Mouse (Mus musculus) ES-E14 (cell line): Measurements from ENCODE around the gene Sdccag8. TPM values are rescaled to one million over a fixed set of nuclear protein-coding genes. Genes with fewer than 3 reads are reported as not detected.

Experiments
- DNase-seq: peaks from one replicate; pipeline ENCODE4 v3.0.0-alpha.2; 2013; ENCODE audit warnings: low read depth, low spot score
- H3K27ac ChIP-seq: 2 replicates; pipeline ENCODE4 v1.5.1; 2012; ENCODE audit warnings: low read depth, mild to moderate bottlenecking, low read length, moderate library complexity, mixed read lengths; ENCODE audit not compliant: poor library complexity, insufficient read depth, severe bottlenecking
- H3K36me3 ChIP-seq: 2 replicates; pipeline ENCODE4 v1.6.1; 2012; ENCODE audit warnings: mild to moderate bottlenecking, low read length, moderate library complexity, mixed read lengths; ENCODE audit not compliant: control insufficient read depth, poor library complexity, insufficient read depth, severe bottlenecking
- H3K4me1 ChIP-seq, 2 experiments: fragments of 150-350 bp in 1 of 2; sonication (generic) in 1 of 2; 2 replicates each; pipeline ENCODE4 v1.6.1; 2012; ENCODE audit warnings: low read length in 2 of 2, mild to moderate bottlenecking in 1 of 2, mixed read lengths in 1 of 2; ENCODE audit not compliant: control insufficient read depth in 2 of 2, insufficient read depth in 2 of 2, poor library complexity in 1 of 2
- H3K4me3 ChIP-seq, 2 experiments: fragments of 150-350 bp in 1 of 2; sonication (generic) in 1 of 2; 2 replicates each; pipeline ENCODE4 v1.5.1; 2012; ENCODE audit warnings: low read length in 2 of 2, low read depth in 1 of 2, mild to moderate bottlenecking in 1 of 2, mixed read lengths in 1 of 2; ENCODE audit not compliant: insufficient read depth in 1 of 2, poor library complexity in 1 of 2, severe bottlenecking in 1 of 2
- H3K9ac ChIP-seq: 2 replicates; pipeline ENCODE4 v1.6.1; 2012; ENCODE audit warnings: low read depth, mild to moderate bottlenecking, low read length, mixed read lengths; ENCODE audit not compliant: poor library complexity, insufficient read depth, severe bottlenecking
- H3K9me3 ChIP-seq: fragments of 150-350 bp; sonication (generic); 2 replicates; pipeline ENCODE4 v1.6.1; 2012; ENCODE audit warnings: low read depth, mild to moderate bottlenecking, low read length; ENCODE audit not compliant: control insufficient read depth, insufficient read depth
- CHD2 ChIP-seq: IDR thresholded peaks from 2 replicates; pipeline ENCODE4 v1.6.1; 2014; ENCODE audit warnings: mild to moderate bottlenecking, low read depth, low read length, inconsistent platforms
- HCFC1 ChIP-seq: IDR thresholded peaks from 2 replicates; pipeline ENCODE4 v1.6.1; 2012; ENCODE audit warnings: low read length, inconsistent platforms, borderline replicate concordance; ENCODE audit not compliant: insufficient read depth
- MAFK ChIP-seq: IDR thresholded peaks from 2 replicates; pipeline ENCODE4 v1.6.1; 2014; ENCODE audit warnings: mild to moderate bottlenecking, low read depth, low read length, inconsistent platforms; ENCODE audit not compliant: insufficient read depth
- ZC3H11A ChIP-seq: IDR thresholded peaks from 2 replicates; pipeline ENCODE4 v1.6.1; 2012; ENCODE audit warnings: low read depth, mild to moderate bottlenecking, inconsistent platforms, low read length, borderline replicate concordance
- ZNF384 ChIP-seq: IDR thresholded peaks from 2 replicates; pipeline ENCODE4 v1.6.1; 2012; ENCODE audit warnings: low read depth, low read length, inconsistent platforms
- in situ Hi-C, 2 experiments: fragments of 600-800 bp; cut with MboI; formaldehyde crosslinking; loops; one replicate each; pipeline ENCODE4 v1.15.1; 2025; ENCODE audit warnings: low sequenced_read_pairs in 2 of 2, inconsistent platforms in 1 of 2; ENCODE audit not compliant: unreplicated experiment in 2 of 2
- total RNA-seq: library from RNA; depleted of rRNA; stranded (reverse); fragments of 300-350 nt; gene quantifications from 2 replicates; pipeline ENCODE4 v1.2.3, GENCODE M21; 2012

Sdccag8 gene
- total RNA-seq, 1 experiment: 5.0 TPM

DNA sequence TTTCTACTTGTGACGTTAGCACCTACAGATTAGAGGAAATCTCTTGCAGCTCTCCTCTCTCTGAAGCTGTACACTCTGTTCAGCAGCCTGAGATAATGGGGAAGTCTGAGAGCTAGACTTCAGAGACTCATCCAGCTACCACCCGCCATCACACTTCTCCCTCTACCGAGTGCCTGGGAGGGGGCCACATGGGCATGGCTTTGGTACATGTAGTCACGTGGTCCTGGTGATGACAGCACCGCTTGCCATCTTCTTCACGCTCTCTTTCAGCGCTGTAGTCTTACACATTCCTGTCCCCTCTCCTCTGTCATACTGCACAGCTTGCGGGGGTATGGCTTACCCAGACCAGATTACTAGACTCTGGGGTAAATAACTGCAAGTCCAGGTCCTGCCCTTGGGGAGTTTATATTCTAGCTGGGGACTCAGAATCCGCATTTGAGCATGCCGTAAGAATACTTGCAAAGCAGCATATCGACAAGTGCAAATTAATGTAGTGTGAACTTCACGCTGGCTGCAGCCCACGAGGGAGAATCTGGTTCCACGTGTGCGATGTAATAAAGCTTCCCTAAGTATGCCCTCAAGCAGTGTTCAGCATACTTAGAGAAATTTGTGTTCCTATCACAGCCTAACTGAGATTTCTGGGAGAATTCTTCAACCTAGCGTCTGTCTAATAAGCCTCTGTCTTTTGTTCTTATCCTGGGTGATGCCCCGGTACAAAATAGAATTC lies 70.9 kb downstream of the Sdccag8 start:
- in situ Hi-C loops: loop anchor here (25.0 kb wide), 2 partner anchors 302 to 802 kb away; no protein-coding TSS in a partner anchor
- H3K27ac ChIP-seq: no peak overlapping the region
- DNase-seq: no peak
- no peaks in the 10 kb centered on the region for H3K36me3 ChIP-seq
- H3K9me3 ChIP-seq: no peaks in the 10 kb centered on the region
- H3K4me1 ChIP-seq: no peaks in the 10 kb centered on the region; a peak in 1 of 4 replicates
- no peak overlapping the region for H3K9ac ChIP-seq
- TF ChIP-seq MAFK: no peak
- no peak for TF ChIP-seq ZC3H11A
- no peak for TF ChIP-seq HCFC1
- no peak for TF ChIP-seq CHD2
- TF ChIP-seq ZNF384: no peak
- H3K4me3 ChIP-seq: no peak overlapping the region

DNA sequence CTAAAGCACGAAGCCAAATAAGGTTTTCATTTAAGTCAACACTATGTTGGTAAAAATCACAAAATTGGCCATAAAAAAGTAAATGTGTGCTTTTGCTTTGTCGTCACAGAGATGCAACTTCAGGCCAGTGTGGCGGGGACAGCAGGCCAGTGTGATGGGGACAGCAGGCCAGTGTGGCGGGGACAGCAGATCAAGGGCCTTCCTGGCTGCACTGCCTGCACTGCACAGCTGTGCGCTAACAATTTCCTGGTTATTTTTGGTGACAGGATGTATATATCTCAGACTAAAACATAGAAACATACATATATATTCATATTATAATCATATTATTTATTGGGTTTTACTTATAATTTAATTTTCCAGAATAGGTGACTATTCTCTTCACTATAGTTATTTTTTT lies 71.5 kb downstream of the Sdccag8 start:
- Histone ChIP-seq H3K4me3 (no peak overlapping the region), H3K27ac (no peak overlapping the region), H3K4me1 (no peaks in the 10 kb centered on the region), H3K9me3 (no peaks in the 10 kb centered on the region), H3K9ac (no peak overlapping the region), H3K36me3 (no peaks in the 10 kb centered on the region)
- no peak for TF ChIP-seq HCFC1
- no peak for TF ChIP-seq ZC3H11A
- TF ChIP-seq ZNF384: no peak
- no peak for TF ChIP-seq CHD2
- no peak for TF ChIP-seq MAFK
- in situ Hi-C loops: loop anchor here (25.0 kb wide), 2 partner anchors 301 to 801 kb away; no protein-coding TSS in a partner anchor
- DNase-seq: no peak

DNA sequence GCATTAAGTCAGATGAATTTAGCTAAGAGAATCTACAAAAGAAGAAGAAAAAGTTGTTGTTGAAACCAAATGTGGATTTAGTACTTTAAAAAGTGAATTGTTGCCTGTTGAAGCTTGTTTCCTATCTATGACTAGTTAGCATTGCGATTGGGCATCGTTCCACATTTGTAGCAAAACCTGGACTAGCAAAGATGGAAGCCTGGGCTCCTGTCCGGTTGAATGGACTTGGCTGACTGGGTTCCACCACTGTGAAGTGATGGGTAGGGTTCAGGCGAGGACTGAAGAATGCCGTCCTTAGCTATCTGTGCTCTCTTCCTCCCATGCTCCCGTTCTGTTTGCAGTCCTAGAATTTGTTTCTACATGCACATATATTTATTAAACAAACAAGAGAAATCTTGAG lies 89.3 kb downstream of the Sdccag8 start:
- H3K36me3 ChIP-seq: no peaks in the 10 kb centered on the region
- H3K4me1 ChIP-seq: no peaks in the 10 kb centered on the region
- in situ Hi-C loops: no loop called here
- no peak for TF ChIP-seq HCFC1
- no peak for TF ChIP-seq ZC3H11A
- no peak for TF ChIP-seq ZNF384
- no peak for TF ChIP-seq CHD2
- TF ChIP-seq MAFK: no peak
- H3K27ac ChIP-seq: no peak overlapping the region
- H3K9ac ChIP-seq: no peak overlapping the region
- H3K4me3 ChIP-seq: no peak overlapping the region
- no peaks in the 10 kb centered on the region for H3K9me3 ChIP-seq
- no peak for DNase-seq

GRCm38 (mm10) chr1:176915946-176916345 lies 101.5 kb downstream of the Sdccag8 start:
- H3K36me3 ChIP-seq: no peaks in the 10 kb centered on the region
- no peak overlapping the region for H3K27ac ChIP-seq
- H3K9me3 ChIP-seq: no peaks in the 10 kb centered on the region
- DNase-seq: no peak
- no peaks in the 10 kb centered on the region for H3K4me1 ChIP-seq
- TF ChIP-seq CHD2 (no peak), MAFK (no peak), ZC3H11A (no peak), ZNF384 (no peak), HCFC1 (no peak)
- in situ Hi-C loops: no loop called here
- no peak overlapping the region for H3K9ac ChIP-seq
- H3K4me3 ChIP-seq: no peak overlapping the region
